Mouse (Mus musculus): ENCODE results near the gene Runx2.

The Runx2 gene

GRCm38 (mm10) chr17:44662080-44662706, 152.4 kb downstream of the Runx2 start:
- no peak for DNase-seq (ENCODE audit: low read depth)

- DNase-seq (ENCODE audit: low read depth), result peak; percentile 60
Measured at GRCm38 (mm10) chr17:44660121-44660806, 154.3 kb downstream of the Runx2 start.

- DNase-seq (ENCODE audit: low read depth), result peak; percentile 100
Measured at GRCm38 (mm10) chr17:44654503-44654902, 160.1 kb downstream of the Runx2 start.

GRCm38 (mm10) chr17:44653081-44653480, 161.5 kb downstream of the Runx2 start:
- DNase-seq (ENCODE audit: low read depth), result peak; percentile 92

GRCm38 (mm10) chr17:44652054-44652453, 162.5 kb downstream of the Runx2 start:
- DNase-seq (ENCODE audit: low read depth), result no peak

GRCm38 (mm10) chr17:44651613-44652012, 163.0 kb downstream of the Runx2 start:
- no peak for DNase-seq (ENCODE audit: low read depth)

GRCm38 (mm10) chr17:44650431-44650830, 164.2 kb downstream of the Runx2 start:
- no peak for DNase-seq (ENCODE audit: low read depth)

- DNase-seq (ENCODE audit: low read depth), result no peak
Measured at GRCm38 (mm10) chr17:44649056-44649455, 165.5 kb downstream of the Runx2 start.

- no peak for DNase-seq (ENCODE audit: low read depth)
Measured at GRCm38 (mm10) chr17:44647916-44648315, 166.7 kb downstream of the Runx2 start.

- DNase-seq (ENCODE audit: low read depth), result peak; percentile 88
Measured at GRCm38 (mm10) chr17:44645146-44645545, 169.5 kb downstream of the Runx2 start.

- DNase-seq (ENCODE audit: low read depth), result no peak
Measured at GRCm38 (mm10) chr17:44643260-44643659, 171.3 kb downstream of the Runx2 start.

- no peak for DNase-seq (ENCODE audit: low read depth)
Measured at GRCm38 (mm10) chr17:44642126-44642525, 172.5 kb downstream of the Runx2 start.

GRCm38 (mm10) chr17:44640910-44641309, 173.7 kb downstream of the Runx2 start:
- no peak for DNase-seq (ENCODE audit: low read depth)

GRCm38 (mm10) chr17:44639446-44639845, 175.2 kb downstream of the Runx2 start:
- DNase-seq (ENCODE audit: low read depth), result no peak

- DNase-seq (ENCODE audit: low read depth), result no peak
Measured at GRCm38 (mm10) chr17:44637181-44637880, 177.3 kb downstream of the Runx2 start.

- no peak for DNase-seq (ENCODE audit: low read depth)
Measured at GRCm38 (mm10) chr17:44634486-44634885, 180.1 kb downstream of the Runx2 start.

GRCm38 (mm10) chr17:44633607-44634415, 180.8 kb downstream of the Runx2 start:
- no peak for DNase-seq (ENCODE audit: low read depth)

GRCm38 (mm10) chr17:44632941-44633340, 181.7 kb downstream of the Runx2 start:
- DNase-seq (ENCODE audit: low read depth), result no peak

- no peak for DNase-seq (ENCODE audit: low read depth)
Measured at GRCm38 (mm10) chr17:44632292-44632691, 182.3 kb downstream of the Runx2 start.

- peak; percentile 66 for DNase-seq (ENCODE audit: low read depth)
Measured at GRCm38 (mm10) chr17:44631577-44631976, 183.0 kb downstream of the Runx2 start.

GRCm38 (mm10) chr17:44627317-44627716, 187.3 kb downstream of the Runx2 start:
- DNase-seq (ENCODE audit: low read depth), result no peak

GRCm38 (mm10) chr17:44623707-44624106, 190.9 kb downstream of the Runx2 start:
- no peak for DNase-seq (ENCODE audit: low read depth)

Measured in 416B (cell line).